Mouse (Mus musculus) lung, postnatal 0 days (tissue): ENCODE data around the gene Olfr1255. TPM values are rescaled to one million over a fixed set of nuclear protein-coding genes. Genes with fewer than 3 reads are reported as not detected.

Experiments
- ATAC-seq: fragments of 200-750 bp; cut with Nextera tagmentation; 2 replicates; pipeline ENCODE4 v1.8.0; 2017; ENCODE audit warnings: moderate library complexity
- DNase-seq: peaks from one replicate; pipeline ENCODE4 v3.0.0-alpha.2; 2016; ENCODE audit warnings: low spot score
- H3K27ac ChIP-seq: fragments of 300-500 bp; sonication (generic); 2 replicates; pipeline ENCODE4 v1.5.1; 2014; ENCODE audit warnings: antibody characterized with exemption, mild to moderate bottlenecking, low read length, mixed read lengths
- H3K27me3 ChIP-seq: fragments of 300-500 bp; sonication (generic); replicated peaks from 2 replicates; pipeline ENCODE4 v1.6.1; 2014; ENCODE audit warnings: low read length, mixed read lengths; ENCODE audit not compliant: insufficient read depth
- H3K36me3 ChIP-seq: fragments of 300-500 bp; sonication (generic); 2 replicates; pipeline ENCODE4 v1.6.1; 2014; ENCODE audit warnings: low read length, mixed read lengths; ENCODE audit not compliant: insufficient read depth
- H3K4me1 ChIP-seq: fragments of 300-500 bp; sonication (generic); 2 replicates; pipeline ENCODE4 v1.6.1; 2014; ENCODE audit warnings: antibody characterized with exemption, low read depth, low read length, mixed read lengths; ENCODE audit not compliant: insufficient read depth
- H3K4me2 ChIP-seq: fragments of 300-500 bp; sonication (generic); replicated peaks from 2 replicates; pipeline ENCODE4 v1.6.1; 2014; ENCODE audit warnings: low read depth, mild to moderate bottlenecking, low read length, moderate library complexity, mixed read lengths
- H3K4me3 ChIP-seq: fragments of 300-500 bp; sonication (generic); 2 replicates; pipeline ENCODE4 v1.5.1; 2014; ENCODE audit warnings: low read depth, low read length
- H3K9ac ChIP-seq: fragments of 300-500 bp; sonication (generic); replicated peaks from 2 replicates; pipeline ENCODE4 v1.6.1; 2014; ENCODE audit warnings: low read depth, mild to moderate bottlenecking
- H3K9me3 ChIP-seq: fragments of 300-500 bp; sonication (generic); 2 replicates; pipeline ENCODE4 v1.6.1; 2016; ENCODE audit warnings: low read length, mixed read lengths
- CTCF ChIP-seq: IDR thresholded peaks from 2 replicates; pipeline ENCODE4 v1.5.1; 2016; ENCODE audit warnings: antibody characterized with exemption, mild to moderate bottlenecking
- EP300 ChIP-seq: IDR thresholded peaks from 2 replicates; pipeline ENCODE4 v1.6.1; 2016; ENCODE audit warnings: antibody characterized with exemption, mild to moderate bottlenecking, control low read depth
- WGBS: fragments of 180-500 bp; shearing (Covaris S2); extraction: QIAGEN DNeasy Blood & Tissue Kit; methylation state at CpG from one replicate; pipeline ENCODE4 v1.1.7; 2014; 5-methylcytosine and 5-hydroxymethylcytosine counted together
- polyA plus RNA-seq: library from polyadenylated mRNA; unstranded; fragments of >200 nt; fragmentation: Nextera tagmentation; extraction: Ambion mirVana; gene quantifications from 2 replicates; pipeline ENCODE4 v1.2.1, GENCODE M21; 2015

The Olfr1255 gene
- not detected in 2 replicates for polyA plus RNA-seq

- Histone ChIP-seq H3K9ac (no peak within 1 kb of the TSS), H3K27me3 (no peaks in the 10 kb centered on the region), H3K36me3 (no peaks in the 10 kb centered on the region), H3K9me3 (no peaks in the 10 kb centered on the region), H3K27ac (no peak within 1 kb of the TSS), H3K4me1 (no peaks in the 10 kb centered on the region), H3K4me2 (no peak within 1 kb of the TSS), H3K4me3 (no peak within 1 kb of the TSS)
- ATAC-seq (no peak), DNase-seq (no peak)
- no peak for TF ChIP-seq EP300
- TF ChIP-seq CTCF = no peak
- WGBS = 65% methylated on average over 3 of the region's 3 CpGs
Measured at GRCm38 (mm10) chr2:89811751-89812150, at the start of gene Olfr1255. Gene Olfr1255 (plus strand): TSS chr2:89812051.

GRCm38 (mm10) chr2:89793519-89793918, 18.3 kb upstream of the Olfr1255 start, which contains the start of gene Olfr1254:
Gene Olfr1254 (minus strand): TSS chr2:89793619.
- no peaks in the 10 kb centered on the region for H3K36me3 ChIP-seq
- no peaks in the 10 kb centered on the region for H3K4me1 ChIP-seq
- H3K9me3 ChIP-seq = no peaks in the 10 kb centered on the region
- H3K9ac ChIP-seq = no peak within 1 kb of the TSS
- H3K27me3 ChIP-seq = no peaks in the 10 kb centered on the region
- H3K4me2 ChIP-seq = no peak within 1 kb of the TSS
- DNase-seq (no peak), ATAC-seq (no peak)
- no peak within 1 kb of the TSS for H3K27ac ChIP-seq
- TF ChIP-seq EP300 = no peak
- no peak for TF ChIP-seq CTCF
- H3K4me3 ChIP-seq = no peak within 1 kb of the TSS

GRCm38 (mm10) chr2:89799583-89799982, 12.3 kb upstream of the Olfr1255 start:
- Histone ChIP-seq H3K27me3 (no peaks in the 10 kb centered on the region), H3K27ac (no peak overlapping the region), H3K9me3 (no peaks in the 10 kb centered on the region), H3K9ac (no peak overlapping the region), H3K4me1 (no peaks in the 10 kb centered on the region), H3K4me2 (no peak overlapping the region), H3K4me3 (no peak overlapping the region), H3K36me3 (no peaks in the 10 kb centered on the region)
- no peak for ATAC-seq
- no peak for DNase-seq
- 90% methylated on average over 3 of the region's 3 CpGs for WGBS
- TF ChIP-seq CTCF = no peak
- no peak for TF ChIP-seq EP300

- H3K27ac ChIP-seq = no peak overlapping the region
- H3K27me3 ChIP-seq = no peaks in the 10 kb centered on the region
- ATAC-seq (no peak), DNase-seq (no peak)
- H3K4me2 ChIP-seq = no peak overlapping the region
- no peaks in the 10 kb centered on the region for H3K36me3 ChIP-seq
- no peak overlapping the region for H3K4me3 ChIP-seq
- no peaks in the 10 kb centered on the region for H3K4me1 ChIP-seq
- TF ChIP-seq EP300 (no peak), CTCF (no peak)
- WGBS = 57% methylated on average over 2 of the region's 2 CpGs
- no peaks in the 10 kb centered on the region for H3K9me3 ChIP-seq
- H3K9ac ChIP-seq = no peak overlapping the region
Measured at GRCm38 (mm10) chr2:89810751-89811150, 1.1 kb upstream of the Olfr1255 start.

GRCm38 (mm10) chr2:89820216-89820615, 8.4 kb downstream of the Olfr1255 start:
- Histone ChIP-seq H3K27ac (no peak overlapping the region), H3K4me2 (no peak overlapping the region), H3K9me3 (no peaks in the 10 kb centered on the region), H3K4me3 (no peak overlapping the region), H3K27me3 (no peaks in the 10 kb centered on the region), H3K4me1 (no peaks in the 10 kb centered on the region), H3K9ac (no peak overlapping the region), H3K36me3 (no peaks in the 10 kb centered on the region)
- DNase-seq = no peak
- 68% methylated on average over 1 of the region's 1 CpGs for WGBS
- TF ChIP-seq EP300 (no peak), CTCF (no peak)
- ATAC-seq = no peak

- Histone ChIP-seq H3K4me1 (no peaks in the 10 kb centered on the region), H3K9ac (no peak within 1 kb of the TSS), H3K27ac (no peak within 1 kb of the TSS), H3K27me3 (no peaks in the 10 kb centered on the region), H3K36me3 (no peaks in the 10 kb centered on the region), H3K9me3 (no peaks in the 10 kb centered on the region), H3K4me3 (no peak within 1 kb of the TSS), H3K4me2 (no peak within 1 kb of the TSS)
- WGBS = 33% methylated on average over 2 of the region's 2 CpGs
- TF ChIP-seq EP300 = no peak
- TF ChIP-seq CTCF = no peak
- no peak for ATAC-seq
- DNase-seq = no peak
Measured at GRCm38 (mm10) chr2:89841455-89841854, 29.6 kb downstream of the Olfr1255 start, which contains the start of gene Olfr1256. Gene Olfr1256 (minus strand): TSS chr2:89841555.

GRCm38 (mm10) chr2:89848105-89848504, 36.3 kb downstream of the Olfr1255 start, which contains the start of gene Olfr48:
Gene Olfr48 (minus strand): TSS chr2:89848205.
- TF ChIP-seq CTCF (no peak), EP300 (no peak)
- ATAC-seq (no peak), DNase-seq (no peak)
- 57% methylated on average over 5 of the region's 5 CpGs for WGBS
- H3K4me1 ChIP-seq = no peaks in the 10 kb centered on the region
- no peak within 1 kb of the TSS for H3K27ac ChIP-seq
- H3K36me3 ChIP-seq = no peaks in the 10 kb centered on the region
- H3K27me3 ChIP-seq = no peaks in the 10 kb centered on the region
- H3K9me3 ChIP-seq = no peaks in the 10 kb centered on the region
- no peak within 1 kb of the TSS for H3K4me2 ChIP-seq
- H3K9ac ChIP-seq = no peak within 1 kb of the TSS
- no peak within 1 kb of the TSS for H3K4me3 ChIP-seq
